Comparison of ENCODE assay signal across 11 mouse cellular contexts in the genomic region with DNA sequence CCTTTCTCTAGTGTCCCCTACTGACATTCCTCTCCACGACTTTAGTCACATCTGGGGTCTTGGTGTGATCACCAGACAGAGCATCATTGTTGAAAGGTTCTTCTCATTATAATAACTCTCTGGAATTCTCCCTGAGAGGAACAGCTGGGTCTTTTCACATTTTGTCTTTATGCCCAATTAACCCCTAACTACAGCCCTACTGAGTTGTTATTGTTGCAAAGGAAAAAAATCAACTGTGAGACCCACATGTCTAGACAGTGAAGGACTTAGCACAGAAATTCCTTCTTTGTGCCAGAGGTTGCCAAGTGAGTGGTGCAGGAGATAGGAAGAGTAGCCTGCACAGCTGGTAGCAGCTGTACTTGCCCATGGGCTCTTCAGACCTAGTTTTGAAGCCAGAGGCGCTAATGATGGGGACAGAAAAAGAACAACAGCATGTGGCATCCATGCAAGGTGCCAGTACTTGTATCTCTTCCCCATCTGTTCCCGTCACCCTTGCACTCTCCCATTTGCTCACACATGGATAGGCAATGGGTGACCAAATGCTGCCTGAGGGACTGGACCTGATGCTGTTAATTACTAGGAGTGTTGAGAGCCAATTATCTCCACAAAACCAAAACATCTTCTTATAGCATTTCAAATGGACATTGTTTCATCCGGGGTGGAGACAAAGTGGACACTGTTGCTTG.
DNase-seq lines count a peak whose midpoint lies in the region; ATAC-seq lines count a peak whose summit lies in the region.
"Had no signal": no experiment of that assay in that cellular context is flagged by ENCODE, and none has a peak within 500 bp of the region (broad histone marks: within the 10 kb centered on the region; RNA-seq: fewer than 3 reads in every experiment).

No protein-coding gene starts in this region.

- 33% methylated on average over 4 of the region's 4 CpGs for WGBS in embryonic facial prominence, embryonic 11.5 days
- 28% methylated on average over 4 of the region's 4 CpGs for WGBS in embryonic facial prominence, embryonic 10.5 days
- WGBS in forebrain, embryonic 14.5 days = 22% methylated on average over 4 of the region's 4 CpGs

- no peaks in the 10 kb centered on the region for H3K4me1 ChIP-seq in embryonic facial prominence, embryonic 11.5 days (ENCODE audit: control insufficient read depth, insufficient read depth, low read length)
- H3K4me1 ChIP-seq in embryonic facial prominence, embryonic 10.5 days = peaks cover 16% of the 10 kb centered on the region
- H3K4me1 ChIP-seq in forebrain, embryonic 14.5 days (ENCODE audit: control insufficient read depth, insufficient read depth, low read length) = peaks cover 11% of the 10 kb centered on the region; the same call in 1 of the 2 replicates

- H3K9me3 ChIP-seq in embryonic facial prominence, embryonic 11.5 days (replicated peaks; ENCODE audit: control insufficient read depth, low read length) = no peaks in the 10 kb centered on the region
- H3K9me3 ChIP-seq in embryonic facial prominence, embryonic 10.5 days = no peaks in the 10 kb centered on the region
- H3K9me3 ChIP-seq in forebrain, embryonic 14.5 days (replicated peaks; ENCODE audit: control insufficient read depth, low read length) = no peaks in the 10 kb centered on the region

- H3K27ac ChIP-seq in embryonic facial prominence, embryonic 11.5 days (replicated peaks; ENCODE audit: low read depth, low read length) = no peak overlapping the region
- no peak overlapping the region for H3K27ac ChIP-seq in embryonic facial prominence, embryonic 10.5 days (replicated peaks)
- H3K27ac ChIP-seq in forebrain, embryonic 14.5 days (ENCODE audit: low read depth, low read length) = no peak overlapping the region; the same call in 1 of the 2 replicates
- H3K27ac ChIP-seq: heart, adult 2 months had no signal

- ATAC-seq in embryonic facial prominence, embryonic 11.5 days (replicated peaks; ENCODE audit: insufficient number of reproducible peaks, low FRiP score, low TSS enrichment, low read depth) = peak; percentile 70; the same call in 1 of the 2 replicates
- peak; percentile 75 for ATAC-seq in forebrain, embryonic 14.5 days

- DNase-seq in embryonic facial prominence, embryonic 11.5 days (ENCODE audit: low spot score) = no peak
- DNase-seq in embryonic facial prominence, embryonic 10.5 days (ENCODE audit: low spot score) = no peak
- peak; percentile 80 for DNase-seq in Muller cell, postnatal 12 days (ENCODE audit: inconsistent ontology term)
- peak; percentile 59 for DNase-seq in forebrain, embryonic 14.5 days (ENCODE audit: low spot score)
- peak; percentile 57 for DNase-seq in mesoderm, embryonic 11.5 days (ENCODE audit: low read depth, low spot score)
- no peak for DNase-seq in gastrocnemius, postnatal 14 days
- DNase-seq in heart, adult 8-10 months (ENCODE audit: low spot score) = no peak
- no peak for DNase-seq in urinary bladder, postnatal 10 days (ENCODE audit: low spot score)
- DNase-seq: cerebellum, postnatal 36 days; heart, adult 2 months; kidney, postnatal 4 days had no signal

- H3K4me3 ChIP-seq in embryonic facial prominence, embryonic 11.5 days (ENCODE audit: low read depth, low read length) = no peak overlapping the region
- no peak overlapping the region for H3K4me3 ChIP-seq in embryonic facial prominence, embryonic 10.5 days
- no peak overlapping the region for H3K4me3 ChIP-seq in forebrain, embryonic 14.5 days (ENCODE audit: low read depth, low read length)
- H3K4me3 ChIP-seq: heart, adult 2 months had no signal

- H3K4me2 ChIP-seq in embryonic facial prominence, embryonic 11.5 days (ENCODE audit: low read depth, low read length) = no peak overlapping the region
- no peak overlapping the region for H3K4me2 ChIP-seq in forebrain, embryonic 14.5 days (ENCODE audit: low read length)

- intact Hi-C loops in gastrocnemius, postnatal 14 days (cut with DNase I; ENCODE audit: low total_unique reads) = no loop called here

- H3K9ac ChIP-seq in embryonic facial prominence, embryonic 11.5 days (replicated peaks; ENCODE audit: low read length) = no peak overlapping the region
- H3K9ac ChIP-seq in forebrain, embryonic 14.5 days (ENCODE audit: low read length) = no peak overlapping the region

- no peaks in the 10 kb centered on the region for H3K36me3 ChIP-seq in embryonic facial prominence, embryonic 11.5 days (replicated peaks; ENCODE audit: control insufficient read depth, insufficient read depth, low read depth, low read length)
- H3K36me3 ChIP-seq in embryonic facial prominence, embryonic 10.5 days (replicated peaks) = no peaks in the 10 kb centered on the region
- H3K36me3 ChIP-seq in forebrain, embryonic 14.5 days (ENCODE audit: control insufficient read depth, insufficient read depth, low read length) = no peaks in the 10 kb centered on the region

- no peaks in the 10 kb centered on the region for H3K27me3 ChIP-seq in embryonic facial prominence, embryonic 11.5 days (ENCODE audit: control insufficient read depth, insufficient read depth, low read length)
- no peaks in the 10 kb centered on the region for H3K27me3 ChIP-seq in embryonic facial prominence, embryonic 10.5 days (replicated peaks; ENCODE audit: low read depth, poor library complexity, severe bottlenecking)
- H3K27me3 ChIP-seq in forebrain, embryonic 14.5 days (replicated peaks; ENCODE audit: control insufficient read depth, insufficient read depth, low read length) = no peaks in the 10 kb centered on the region

Comparison
In these comparisons a context has a peak if more than half of its experiments do, and no peak if none do; other contexts are left out.
1. DNase-seq: peak in Muller cell, postnatal 12 days (single experiment), forebrain, embryonic 14.5 days (single experiment) and mesoderm, embryonic 11.5 days (single experiment); none in embryonic facial prominence, embryonic 11.5 days (single experiment), embryonic facial prominence, embryonic 10.5 days (single experiment), gastrocnemius, postnatal 14 days (single experiment), heart, adult 8-10 months (single experiment) and urinary bladder, postnatal 10 days (single experiment).